Mouse (Mus musculus) layer of hippocampus, adult 6 months (tissue): ENCODE results near the gene Stac2. TPM values are rescaled to one million over a fixed set of nuclear protein-coding genes. Genes with fewer than 3 reads are reported as not detected.

Experiments
- long read RNA-seq, 2 experiments: library from polyadenylated mRNA; unstranded; transcript quantifications; one replicate each; pipeline ENCODE4 v2.0.0; 2019 to 2020
- microRNA-seq: library from miRNA; unstranded; fragments of <30 nt; microRNA quantifications from one replicate; pipeline ENCODE4 v1.2.0, GENCODE M21; 2020
- polyA plus RNA-seq: library from polyadenylated mRNA; unstranded; fragments of <200 nt; fragmentation: Nextera tagmentation; gene quantifications from 2 replicates; pipeline ENCODE4 v1.2.3, GENCODE M21; 2021

Stac2 gene
- 6.3 and 7.7 TPM in 2 replicates for polyA plus RNA-seq
- long read RNA-seq, experiment 1, partial matches to known transcripts, result 5 of 6 reads
- long read RNA-seq, experiment 1, other reads (novel, unspliced or antisense), result 0 of 6 reads
- long read RNA-seq, experiment 2, transcript Stac2-201 (11 exons, 3,050 nt), result major isoform, 19 of 35 reads
- long read RNA-seq, experiment 2, partial matches to known transcripts, result 14 of 35 reads
- long read RNA-seq, experiment 2, other reads (novel, unspliced or antisense), result 2 of 35 reads

GRCm38 (mm10) chr11:98052989-98053834 lies at the start of gene Stac2:
Stac2 (minus strand) TSS chr11:98053462.

GRCm38 (mm10) chr11:98026570-98027296 lies 26.5 kb downstream of the Stac2 start, which contains the start of gene Rpl19:
Rpl19 (plus strand) TSS chr11:98026710.

GRCm38 (mm10) chr11:98022555-98023371 lies 30.5 kb downstream of the Stac2 start, which contains the start of gene Cacnb1:
Cacnb1 (minus strand) TSS chr11:98023034.

GRCm38 (mm10) chr11:97995564-97996288 lies 57.5 kb downstream of the Stac2 start, which contains the start of gene Arl5c:
Arl5c (minus strand) TSS chr11:97996181.

Small RNA genes within 50 kb of the gene (microRNA-seq; reads per million reads assigned to microRNA genes)
- gene Gm27597, result not detected

Other genes starting within 250 kb of the Stac2 start
- 88.3 and 97.9 TPM in 2 replicates for gene B230217C12Rik, start 212.7 kb downstream of the Stac2 start, polyA plus RNA-seq
- 0.77 and 1.2 TPM in 2 replicates for gene Fbxo47, start 169.3 kb downstream of the Stac2 start, polyA plus RNA-seq
- gene Plxdc1, start 67.0 kb downstream of the Stac2 start, polyA plus RNA-seq, result 7.8 and 10.7 TPM in 2 replicates
- gene Arl5c, start 57.3 kb downstream of the Stac2 start, polyA plus RNA-seq, result 6.9 and 9.8 TPM in 2 replicates
- 38.9 and 48.1 TPM in 2 replicates for gene Cacnb1, start 30.4 kb downstream of the Stac2 start, polyA plus RNA-seq
- gene Rpl19, start 26.8 kb downstream of the Stac2 start, polyA plus RNA-seq, result 2,123 and 2,249 TPM in 2 replicates
- 5.7 and 6.6 TPM in 2 replicates for gene Fbxl20, start 96.9 kb upstream of the Stac2 start, polyA plus RNA-seq
- gene Med1, start 139.8 kb upstream of the Stac2 start, polyA plus RNA-seq, result 28.3 and 34.2 TPM in 2 replicates
- 1.9 and 2.0 TPM in 2 replicates for gene Cdk12, start 149.6 kb upstream of the Stac2 start, polyA plus RNA-seq